Mouse (Mus musculus) E14TG2a.4 (cell line): ENCODE measurements around the gene Scd4.

ENCODE experiments used
- CTCF ChIP-seq: conservative IDR thresholded peaks from 2 replicates; pipeline ENCODE4 v1.5.1; 2014; ENCODE audit warnings: low read length
- NANOG ChIP-seq: IDR thresholded peaks from 2 replicates; pipeline ENCODE4 v1.6.1; 2014; ENCODE audit warnings: borderline replicate concordance, low read length, mixed read lengths

GRCm38 (mm10) chr19:44392339-44393009 is 59.6 kb downstream of the Scd4 start:
- TF ChIP-seq CTCF (no peak), NANOG (no peak)
